Mouse (Mus musculus): Measurements from ENCODE around the gene Ltc4s. TPM values are rescaled to one million over a fixed set of nuclear protein-coding genes. Genes with fewer than 3 reads are reported as not detected.

The Ltc4s gene
- total and polyA plus RNA-seq, 2 experiments from 2014 or later: 5.3 to 21.3 TPM

GRCm38 (mm10) chr11:50206037-50206436, 32.4 kb downstream of the Ltc4s start:
- ATAC-seq (ENCODE audit: low FRiP score): no peak
- H3K9ac ChIP-seq (replicated peaks; ENCODE audit: low read length, poor library complexity, severe bottlenecking): no peak overlapping the region
- no peak overlapping the region for H3K27ac ChIP-seq (ENCODE audit: low read depth, low read length)
- H3K4me3 ChIP-seq (ENCODE audit: low read depth, low read length): no peak overlapping the region
- peaks cover 68% of the 10 kb centered on the region for H3K36me3 ChIP-seq (ENCODE audit: insufficient read depth, low read length)
- DNase-seq (ENCODE audit: low spot score): no peak
- peaks cover 6% of the 10 kb centered on the region; the same call in 1 of the 2 replicates for H3K4me1 ChIP-seq (ENCODE audit: insufficient read depth, low read length)
- H3K27me3 ChIP-seq (ENCODE audit: insufficient read depth, low read length): no peaks in the 10 kb centered on the region
- H3K4me2 ChIP-seq (ENCODE audit: low read depth, low read length, poor library complexity, severe bottlenecking): no peak overlapping the region
- TF ChIP-seq CTCF (IDR thresholded peaks at IDR 0.05): no peak
- H3K9me3 ChIP-seq (ENCODE audit: low read length): no peaks in the 10 kb centered on the region
- 97% methylated on average over 2 of the region's 2 CpGs for WGBS

- WGBS: 90% methylated on average over 3 of the region's 3 CpGs
Measured at GRCm38 (mm10) chr11:50205434-50205833, 33.0 kb downstream of the Ltc4s start.

GRCm38 (mm10) chr11:50203302-50203827, 35.1 kb downstream of the Ltc4s start:
- WGBS: 93% methylated on average over 9 of the region's 9 CpGs
- Histone ChIP-seq H3K9ac (replicated peaks; ENCODE audit: low read length, poor library complexity, severe bottlenecking) (no peak overlapping the region), H3K36me3 (ENCODE audit: insufficient read depth, low read length) (peaks cover 92% of the 10 kb centered on the region), H3K27ac (ENCODE audit: low read depth, low read length) (no peak overlapping the region), H3K4me2 (ENCODE audit: low read depth, low read length, poor library complexity, severe bottlenecking) (no peak overlapping the region), H3K4me3 (ENCODE audit: low read depth, low read length) (no peak overlapping the region), H3K9me3 (ENCODE audit: low read length) (no peaks in the 10 kb centered on the region), H3K27me3 (ENCODE audit: insufficient read depth, low read length) (no peaks in the 10 kb centered on the region), H3K4me1 (ENCODE audit: insufficient read depth, low read length) (no peaks in the 10 kb centered on the region)
- DNase-seq (ENCODE audit: low spot score): no peak
- no peak for TF ChIP-seq CTCF (IDR thresholded peaks at IDR 0.05)
- no peak for ATAC-seq (ENCODE audit: low FRiP score)

More at GRCm38 (mm10) chr11:50205434-50205833, 33.0 kb downstream of the Ltc4s start:
- H3K27ac ChIP-seq (ENCODE audit: low read depth, low read length): no peak overlapping the region
- no peak for ATAC-seq (ENCODE audit: low FRiP score)
- peaks cover 6% of the 10 kb centered on the region; the same call in 1 of the 2 replicates for H3K4me1 ChIP-seq (ENCODE audit: insufficient read depth, low read length)
- DNase-seq (ENCODE audit: low spot score): no peak
- no peak overlapping the region for H3K4me3 ChIP-seq (ENCODE audit: low read depth, low read length)
- peaks cover 74% of the 10 kb centered on the region for H3K36me3 ChIP-seq (ENCODE audit: insufficient read depth, low read length)
- H3K9ac ChIP-seq (replicated peaks; ENCODE audit: low read length, poor library complexity, severe bottlenecking): no peak overlapping the region
- no peaks in the 10 kb centered on the region for H3K9me3 ChIP-seq (ENCODE audit: low read length)
- no peak for TF ChIP-seq CTCF (IDR thresholded peaks at IDR 0.05)
- no peaks in the 10 kb centered on the region for H3K27me3 ChIP-seq (ENCODE audit: insufficient read depth, low read length)
- H3K4me2 ChIP-seq (ENCODE audit: low read depth, low read length, poor library complexity, severe bottlenecking): no peak overlapping the region

GRCm38 (mm10) chr11:50201590-50201989, 36.8 kb downstream of the Ltc4s start:
- no peak overlapping the region for H3K9ac ChIP-seq (replicated peaks; ENCODE audit: low read length, poor library complexity, severe bottlenecking)
- no peak for TF ChIP-seq CTCF (IDR thresholded peaks at IDR 0.05)
- DNase-seq (ENCODE audit: low spot score): no peak
- no peaks in the 10 kb centered on the region for H3K4me1 ChIP-seq (ENCODE audit: insufficient read depth, low read length)
- no peak overlapping the region for H3K27ac ChIP-seq (ENCODE audit: low read depth, low read length)
- H3K36me3 ChIP-seq (ENCODE audit: insufficient read depth, low read length): peaks cover 87% of the 10 kb centered on the region
- no peaks in the 10 kb centered on the region for H3K27me3 ChIP-seq (ENCODE audit: insufficient read depth, low read length)
- ATAC-seq (ENCODE audit: low FRiP score): no peak
- no peak overlapping the region for H3K4me3 ChIP-seq (ENCODE audit: low read depth, low read length)
- 93% methylated on average over 3 of the region's 3 CpGs for WGBS
- H3K4me2 ChIP-seq (ENCODE audit: low read depth, low read length, poor library complexity, severe bottlenecking): no peak overlapping the region
- H3K9me3 ChIP-seq (ENCODE audit: low read length): no peaks in the 10 kb centered on the region

GRCm38 (mm10) chr11:50200613-50201012, 37.8 kb downstream of the Ltc4s start:
- Histone ChIP-seq H3K27ac (ENCODE audit: low read depth, low read length) (no peak overlapping the region; the same call in 1 of the 2 replicates), H3K27me3 (ENCODE audit: insufficient read depth, low read length) (no peaks in the 10 kb centered on the region), H3K36me3 (ENCODE audit: insufficient read depth, low read length) (peaks cover 78% of the 10 kb centered on the region), H3K4me2 (ENCODE audit: low read depth, low read length, poor library complexity, severe bottlenecking) (no peak overlapping the region), H3K4me1 (ENCODE audit: insufficient read depth, low read length) (no peaks in the 10 kb centered on the region), H3K9ac (replicated peaks; ENCODE audit: low read length, poor library complexity, severe bottlenecking) (no peak overlapping the region), H3K9me3 (ENCODE audit: low read length) (no peaks in the 10 kb centered on the region), H3K4me3 (ENCODE audit: low read depth, low read length) (no peak overlapping the region)
- no peak for DNase-seq (ENCODE audit: low spot score)
- TF ChIP-seq CTCF (IDR thresholded peaks at IDR 0.05): no peak
- no peak for ATAC-seq (ENCODE audit: low FRiP score)
- WGBS: 83% methylated on average over 8 of the region's 8 CpGs

GRCm38 (mm10) chr11:50198916-50199315, 39.5 kb downstream of the Ltc4s start:
- Histone ChIP-seq H3K9ac (replicated peaks; ENCODE audit: low read length, poor library complexity, severe bottlenecking) (no peak overlapping the region), H3K36me3 (ENCODE audit: insufficient read depth, low read length) (peaks cover 70% of the 10 kb centered on the region), H3K4me3 (ENCODE audit: low read depth, low read length) (no peak overlapping the region), H3K4me1 (ENCODE audit: insufficient read depth, low read length) (no peaks in the 10 kb centered on the region), H3K27ac (ENCODE audit: low read depth, low read length) (no peak overlapping the region), H3K9me3 (ENCODE audit: low read length) (no peaks in the 10 kb centered on the region), H3K4me2 (ENCODE audit: low read depth, low read length, poor library complexity, severe bottlenecking) (no peak overlapping the region), H3K27me3 (ENCODE audit: insufficient read depth, low read length) (no peaks in the 10 kb centered on the region)
- DNase-seq (ENCODE audit: low spot score) (no peak), ATAC-seq (ENCODE audit: low FRiP score) (no peak)
- TF ChIP-seq CTCF (IDR thresholded peaks at IDR 0.05): no peak
- WGBS: 98% methylated on average over 2 of the region's 2 CpGs

Data from midbrain, postnatal 0 days (tissue).